Mouse (Mus musculus) embryonic facial prominence, embryonic 10.5 days (tissue): ENCODE results near the gene Sectm1b. TPM values are rescaled to one million over a fixed set of nuclear protein-coding genes. Genes with fewer than 3 reads are reported as not detected.
"Not testable (repeated sequence)": the region's sequence is repeated elsewhere in the genome, so short reads cannot be mapped to it uniquely, and the experiment has no call there.

Experiments used
- DNase-seq: peaks from one replicate; pipeline ENCODE4 v3.0.0-alpha.2; 2017; ENCODE audit warnings: low spot score
- H3K27ac ChIP-seq: fragments of 300-500 bp; sonication (generic); replicated peaks from 2 replicates; pipeline ENCODE4 v1.5.1; 2016; ENCODE audit warnings: mild to moderate bottlenecking
- H3K27me3 ChIP-seq: fragments of 300-500 bp; sonication (generic); replicated peaks from 2 replicates; pipeline ENCODE4 v1.6.1; 2016; ENCODE audit warnings: low read depth, mild to moderate bottlenecking; ENCODE audit not compliant: poor library complexity, severe bottlenecking
- H3K36me3 ChIP-seq: fragments of 300-500 bp; sonication (generic); replicated peaks from 2 replicates; pipeline ENCODE4 v1.6.1; 2016; ENCODE audit warnings: mild to moderate bottlenecking, moderate library complexity
- H3K4me1 ChIP-seq: fragments of 300-500 bp; sonication (generic); 2 replicates; pipeline ENCODE4 v1.6.1; 2016
- H3K4me3 ChIP-seq: fragments of 300-500 bp; sonication (generic); 2 replicates; pipeline ENCODE4 v1.5.1; 2016; ENCODE audit warnings: mild to moderate bottlenecking, moderate library complexity
- H3K9me3 ChIP-seq: fragments of 300-500 bp; sonication (generic); 2 replicates; pipeline ENCODE4 v1.6.1; 2016; ENCODE audit warnings: mild to moderate bottlenecking
- WGBS: fragments of 180-500 bp; shearing (Covaris S2); methylation state at CpG from one replicate; pipeline ENCODE4 v1.1.7; 2016; 5-methylcytosine and 5-hydroxymethylcytosine counted together
- polyA plus RNA-seq: library from polyadenylated mRNA; unstranded; fragments of >200 nt; fragmentation: Nextera tagmentation; extraction: Ambion mirVana; gene quantifications from 2 replicates; pipeline ENCODE4 v1.2.1, GENCODE M21; 2016

Sectm1b gene
- polyA plus RNA-seq, 1 experiment from 2014 or later: not detected

DNA sequence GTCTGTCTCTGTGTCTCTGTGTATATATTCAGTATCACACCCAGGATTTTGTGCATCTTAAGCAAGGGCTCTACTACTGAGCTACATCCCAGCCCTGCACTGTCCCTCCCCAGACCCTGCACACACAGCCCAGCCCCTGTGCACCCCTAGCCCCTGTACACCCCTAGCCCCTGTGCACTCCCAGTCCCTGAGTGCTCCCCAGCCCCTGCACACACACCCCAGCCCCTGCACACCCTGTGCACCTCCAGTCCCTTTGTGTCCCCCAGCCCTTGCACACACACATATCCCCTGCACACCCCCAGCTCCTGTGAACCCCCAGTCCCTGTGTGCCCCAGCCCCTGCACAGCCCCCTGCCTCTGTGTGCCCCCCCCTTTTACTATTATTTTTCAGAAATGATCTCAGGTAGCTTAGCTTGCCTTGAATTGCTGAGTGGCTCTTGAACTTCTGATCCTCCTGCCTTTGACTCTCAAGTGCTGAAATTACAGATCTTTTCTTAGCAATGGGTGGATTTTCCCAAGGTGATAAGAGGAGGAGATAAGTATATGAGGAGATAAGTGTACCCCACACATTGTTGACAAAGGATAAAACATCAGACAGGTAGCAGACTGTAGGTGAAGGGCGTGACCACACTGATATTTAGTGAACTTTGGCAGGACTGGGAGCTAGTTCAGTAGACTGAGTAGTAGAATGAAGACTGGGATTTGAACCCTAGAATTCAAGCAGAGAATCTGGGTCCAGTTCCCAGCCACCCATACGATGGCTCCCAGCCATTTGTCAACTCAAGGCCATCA lies 26.6 kb upstream of the Sectm1b start:
- Histone ChIP-seq H3K27me3 (no peaks in the 10 kb centered on the region), H3K4me1 (no peaks in the 10 kb centered on the region), H3K27ac (no peak overlapping the region), H3K36me3 (no peaks in the 10 kb centered on the region), H3K4me3 (no peak overlapping the region), H3K9me3 (no peaks in the 10 kb centered on the region)
- WGBS: 91% methylated on average over 2 of the region's 2 CpGs
- no peak for DNase-seq

DNA sequence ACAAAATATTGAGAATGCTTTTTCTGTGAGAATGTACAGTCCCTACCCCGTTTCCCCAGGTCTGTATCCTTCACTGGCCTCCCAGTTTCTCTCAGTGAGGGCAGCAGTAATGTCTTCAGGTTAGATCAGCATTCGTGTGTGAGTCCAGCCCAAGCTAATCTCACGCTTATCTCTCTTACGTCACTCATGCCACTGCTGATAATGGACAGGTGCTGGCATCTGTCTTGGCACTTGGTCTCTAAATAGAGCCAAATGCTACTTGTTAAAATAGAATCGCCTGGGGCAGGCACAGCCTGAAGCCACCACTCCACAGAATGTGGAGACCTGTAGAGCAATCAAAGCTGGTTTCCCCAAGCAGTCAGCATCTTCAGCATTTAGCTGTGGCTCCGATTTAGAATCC lies 25.6 kb upstream of the Sectm1b start:
- H3K9me3 ChIP-seq: no peaks in the 10 kb centered on the region
- no peaks in the 10 kb centered on the region for H3K36me3 ChIP-seq
- H3K4me3 ChIP-seq: no peak overlapping the region
- H3K4me1 ChIP-seq: no peaks in the 10 kb centered on the region
- H3K27me3 ChIP-seq: no peaks in the 10 kb centered on the region
- DNase-seq: no peak
- H3K27ac ChIP-seq: no peak overlapping the region
- WGBS: 81% methylated on average over 6 of the region's 6 CpGs

DNA sequence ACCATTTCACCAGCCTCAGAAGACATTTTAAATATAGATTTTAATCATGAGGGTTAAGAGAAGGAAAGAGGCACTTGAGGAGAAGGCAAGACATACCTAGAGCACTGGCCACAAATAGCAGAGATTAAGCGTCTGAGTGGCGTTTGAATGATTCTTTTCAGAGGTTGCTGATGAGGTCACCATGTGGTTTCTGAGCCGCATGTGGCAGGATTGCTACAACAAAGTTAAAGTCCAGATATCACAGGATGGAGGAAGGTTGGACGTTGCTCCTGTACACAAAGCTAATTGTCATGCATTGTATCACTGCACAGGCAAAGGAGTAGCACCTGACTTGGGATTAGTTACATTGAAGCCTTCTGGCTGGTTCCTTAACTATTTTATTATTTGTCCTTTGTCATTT lies 22.9 kb upstream of the Sectm1b start:
- H3K27me3 ChIP-seq: no peaks in the 10 kb centered on the region
- 66% methylated on average over 4 of the region's 4 CpGs for WGBS
- no peak overlapping the region for H3K27ac ChIP-seq
- H3K9me3 ChIP-seq: no peaks in the 10 kb centered on the region
- no peak for DNase-seq
- no peaks in the 10 kb centered on the region for H3K4me1 ChIP-seq
- no peaks in the 10 kb centered on the region for H3K36me3 ChIP-seq
- H3K4me3 ChIP-seq: no peak overlapping the region

DNA sequence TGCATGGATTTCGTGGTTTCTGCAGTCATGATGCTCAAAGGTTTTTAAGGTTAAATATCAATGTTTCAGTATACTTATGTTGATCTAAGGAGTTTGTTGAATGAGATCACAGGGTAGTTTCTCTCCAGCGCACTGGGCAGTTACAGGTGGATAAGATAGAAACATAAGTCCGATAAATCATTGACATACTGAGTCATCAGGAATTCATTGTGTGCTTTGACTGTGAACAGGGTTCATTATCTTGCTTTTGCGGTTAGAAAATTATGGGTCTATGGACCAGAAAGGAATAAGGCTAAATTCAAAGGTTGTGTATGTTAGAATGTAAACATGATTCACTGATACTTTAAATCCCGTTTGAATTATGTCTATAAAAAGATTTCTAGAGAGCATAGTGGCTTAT lies 21.8 kb upstream of the Sectm1b start:
- no peak for DNase-seq
- Histone ChIP-seq H3K4me1 (no peaks in the 10 kb centered on the region), H3K36me3 (no peaks in the 10 kb centered on the region), H3K9me3 (no peaks in the 10 kb centered on the region), H3K4me3 (no peak overlapping the region), H3K27me3 (no peaks in the 10 kb centered on the region), H3K27ac (no peak overlapping the region)
- 86% methylated on average over 5 of the region's 5 CpGs for WGBS

DNA sequence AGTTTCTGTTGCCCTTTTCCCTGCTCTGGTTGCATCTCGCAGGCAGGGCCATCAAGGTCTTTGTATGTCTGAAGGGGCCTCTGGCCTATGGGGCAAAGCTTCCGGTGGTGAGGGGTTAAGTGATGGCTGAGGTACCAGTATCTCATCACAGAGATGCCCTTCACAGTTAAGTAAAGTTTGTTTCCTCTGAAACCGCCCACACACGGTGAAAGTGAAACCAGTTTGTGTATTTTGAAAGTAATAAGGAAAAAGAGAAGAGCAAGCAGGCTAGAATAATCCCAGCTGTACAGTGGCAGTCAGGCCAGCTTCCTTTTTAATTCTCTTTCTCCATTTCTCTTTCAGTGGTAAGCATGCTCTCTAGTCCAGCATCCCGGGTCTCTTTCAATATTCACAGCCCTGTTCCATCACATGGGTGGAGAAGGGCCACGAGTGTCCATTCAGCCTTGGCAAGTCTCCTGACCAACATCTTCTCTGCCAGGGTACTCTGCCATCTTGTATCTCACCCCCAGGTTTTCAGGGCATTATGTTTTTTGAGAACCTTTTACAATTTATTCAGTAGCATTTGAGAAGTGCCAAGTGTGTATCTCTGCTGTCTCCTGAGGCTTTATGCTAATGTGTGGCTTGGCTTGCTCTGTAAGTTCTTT lies 19.6 kb upstream of the Sectm1b start:
- Histone ChIP-seq H3K36me3 (no peaks in the 10 kb centered on the region), H3K27ac (no peak overlapping the region), H3K4me1 (no peaks in the 10 kb centered on the region), H3K9me3 (no peaks in the 10 kb centered on the region), H3K4me3 (no peak overlapping the region), H3K27me3 (no peaks in the 10 kb centered on the region)
- no peak for DNase-seq
- 81% methylated on average over 6 of the region's 6 CpGs for WGBS

DNA sequence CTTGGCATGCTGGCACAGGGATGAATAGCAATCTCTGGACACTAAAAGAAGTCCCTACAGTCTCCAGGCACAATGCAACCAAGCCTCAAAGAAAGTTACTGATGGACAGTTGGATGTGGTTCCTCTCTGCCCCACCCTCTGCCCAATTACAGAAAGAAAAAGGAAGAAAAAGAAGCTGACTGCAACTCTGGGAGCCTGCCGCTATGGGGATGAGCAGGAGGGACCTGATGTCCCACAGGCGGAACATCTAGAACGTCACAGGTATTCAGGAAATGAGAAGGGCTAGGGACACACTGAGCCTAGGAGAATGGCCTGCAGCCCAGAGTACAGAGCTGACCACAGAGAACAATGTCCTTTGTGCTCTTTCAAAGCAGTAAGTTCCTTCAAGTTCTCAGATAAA lies 18.9 kb upstream of the Sectm1b start:
- Histone ChIP-seq H3K4me3 (no peak overlapping the region), H3K27me3 (no peaks in the 10 kb centered on the region), H3K9me3 (no peaks in the 10 kb centered on the region), H3K27ac (no peak overlapping the region), H3K4me1 (no peaks in the 10 kb centered on the region), H3K36me3 (no peaks in the 10 kb centered on the region)
- no peak for DNase-seq
- 83% methylated on average over 3 of the region's 3 CpGs for WGBS

DNA sequence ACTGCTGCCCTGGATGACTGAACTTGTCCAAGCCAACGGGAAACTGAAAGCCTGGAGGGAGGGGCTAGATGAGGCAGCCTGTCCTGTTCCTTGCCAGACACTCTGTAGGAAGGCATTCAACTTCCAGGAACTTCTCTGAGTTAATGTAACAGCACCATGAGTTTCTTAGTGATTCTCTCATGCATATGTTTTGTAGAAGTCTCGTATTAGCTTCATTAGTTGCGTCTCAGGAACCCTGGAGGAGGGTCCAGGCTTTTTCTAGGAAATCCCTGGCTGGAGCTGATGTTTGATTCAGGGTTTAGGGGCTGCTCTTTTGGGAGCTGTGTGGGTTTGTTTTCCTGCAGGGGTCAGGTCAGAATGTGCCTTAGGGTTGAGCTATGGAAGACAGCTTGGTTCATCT lies 17.8 kb upstream of the Sectm1b start, which contains the start of gene Sectm1a:
TSS of gene Sectm1a (minus strand) at position 101 of the 400 bp plus-strand sequence.
- Histone ChIP-seq H3K27ac (no peak within 1 kb of the TSS), H3K9me3 (no peaks in the 10 kb centered on the region), H3K4me1 (no peaks in the 10 kb centered on the region), H3K27me3 (no peaks in the 10 kb centered on the region), H3K36me3 (no peaks in the 10 kb centered on the region), H3K4me3 (no peak within 1 kb of the TSS)
- DNase-seq: no peak
- 70% methylated on average over 3 of the region's 3 CpGs for WGBS

DNA sequence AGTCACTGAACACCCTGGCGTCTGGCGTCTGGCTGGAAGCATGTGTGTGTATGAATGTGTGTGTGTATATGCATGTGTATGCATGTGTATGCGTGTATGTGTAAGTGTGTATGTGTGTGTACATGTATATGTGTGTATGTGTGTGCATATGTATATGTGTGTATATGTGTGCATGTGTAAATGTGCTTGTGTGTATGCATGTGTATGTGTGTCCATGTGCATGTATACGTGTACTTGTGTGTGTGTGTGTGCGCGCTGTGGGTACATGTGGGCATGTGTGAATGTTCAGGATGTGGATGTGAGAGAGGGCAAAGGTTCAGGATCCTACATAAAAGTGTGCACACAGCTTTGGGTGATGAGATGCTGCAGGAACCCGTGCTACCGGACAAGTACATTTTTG lies 17.0 kb upstream of the Sectm1b start:
- Histone ChIP-seq H3K4me3 (no peak overlapping the region), H3K4me1 (no peaks in the 10 kb centered on the region), H3K27ac (no peak overlapping the region), H3K36me3 (no peaks in the 10 kb centered on the region), H3K9me3 (no peaks in the 10 kb centered on the region), H3K27me3 (no peaks in the 10 kb centered on the region)
- 87% methylated on average over 8 of the region's 8 CpGs for WGBS
- no peak for DNase-seq

DNA sequence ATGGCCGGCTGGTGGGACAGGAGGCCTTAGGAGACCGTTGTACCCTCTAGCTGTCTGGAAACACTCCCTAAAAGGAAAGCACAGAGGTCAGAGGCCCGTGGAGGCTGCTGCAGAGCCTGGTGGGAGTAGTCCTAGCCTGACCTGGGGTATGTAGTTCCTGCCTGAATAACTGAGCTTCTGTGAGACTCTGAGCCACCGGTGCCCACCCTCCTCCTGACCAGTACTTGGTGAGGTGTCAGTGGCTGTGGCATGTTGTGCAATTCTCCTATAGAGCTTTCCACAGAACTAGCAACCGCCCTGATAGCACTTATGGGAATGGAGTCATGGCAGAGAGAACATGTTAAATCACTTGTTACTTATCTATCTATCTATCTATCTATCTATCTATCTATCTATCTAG lies 12.3 kb upstream of the Sectm1b start:
- H3K36me3 ChIP-seq: no peaks in the 10 kb centered on the region
- H3K4me1 ChIP-seq: no peaks in the 10 kb centered on the region
- 76% methylated on average over 5 of the region's 5 CpGs for WGBS
- H3K9me3 ChIP-seq: no peaks in the 10 kb centered on the region
- H3K4me3 ChIP-seq: no peak overlapping the region
- H3K27me3 ChIP-seq: no peaks in the 10 kb centered on the region
- no peak overlapping the region for H3K27ac ChIP-seq
- no peak for DNase-seq

DNA sequence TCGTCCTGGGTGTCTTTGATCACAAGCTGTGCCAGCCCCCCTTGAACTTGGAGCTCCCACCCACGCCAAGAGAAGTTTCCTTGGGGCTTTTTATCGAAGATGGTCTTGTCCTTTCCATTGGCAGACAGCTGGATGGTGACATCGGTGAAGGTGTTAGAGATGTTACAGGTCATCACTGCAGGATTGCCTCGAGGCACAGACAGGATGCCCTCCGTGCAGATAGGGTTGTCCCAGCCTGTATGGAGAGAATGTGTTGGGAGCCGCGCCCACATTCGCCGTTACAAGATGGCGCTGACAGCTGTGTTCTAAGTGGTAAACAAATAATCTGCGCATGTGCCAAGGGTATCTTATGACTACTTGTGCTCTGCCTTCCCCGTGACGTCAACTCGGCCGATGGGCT lies 6.3 kb upstream of the Sectm1b start:
- DNase-seq, H3K27ac ChIP-seq, H3K36me3 ChIP-seq, H3K27me3 ChIP-seq, H3K4me3 ChIP-seq, H3K9me3 ChIP-seq, H3K4me1 ChIP-seq: not testable (repeated sequence)
- 92% methylated on average over 12 of the region's 16 CpGs for WGBS

DNA sequence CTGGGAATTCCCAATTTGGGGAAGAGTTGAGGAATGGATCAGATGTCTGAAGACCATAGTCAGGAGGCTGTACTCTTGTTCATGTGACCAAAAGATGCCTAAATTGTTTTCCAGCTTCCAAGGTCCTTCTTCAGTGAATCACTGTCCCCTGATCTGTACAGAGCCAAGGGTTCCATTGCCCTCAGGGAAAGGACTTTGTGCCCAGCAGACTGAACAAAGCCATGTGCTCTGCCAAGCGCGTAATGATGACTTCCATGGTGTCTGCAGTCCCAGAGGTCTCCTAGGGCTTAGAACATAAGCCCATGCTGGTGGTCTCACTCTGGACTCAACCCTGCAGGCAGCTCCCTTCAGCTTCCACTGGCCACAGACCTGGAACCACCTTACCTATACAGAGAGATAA lies 4.5 kb upstream of the Sectm1b start:
- Histone ChIP-seq H3K27ac (no peak overlapping the region), H3K4me1 (peaks cover 8% of the 10 kb centered on the region; the same call in 1 of the 2 replicates), H3K27me3 (no peaks in the 10 kb centered on the region), H3K36me3 (no peaks in the 10 kb centered on the region), H3K9me3 (0 out of 2 replicates have a peak, but pooled peaks cover 3% of the 10 kb centered on the region), H3K4me3 (no peak overlapping the region)
- no peak for DNase-seq
- 86% methylated on average over 2 of the region's 2 CpGs for WGBS

DNA sequence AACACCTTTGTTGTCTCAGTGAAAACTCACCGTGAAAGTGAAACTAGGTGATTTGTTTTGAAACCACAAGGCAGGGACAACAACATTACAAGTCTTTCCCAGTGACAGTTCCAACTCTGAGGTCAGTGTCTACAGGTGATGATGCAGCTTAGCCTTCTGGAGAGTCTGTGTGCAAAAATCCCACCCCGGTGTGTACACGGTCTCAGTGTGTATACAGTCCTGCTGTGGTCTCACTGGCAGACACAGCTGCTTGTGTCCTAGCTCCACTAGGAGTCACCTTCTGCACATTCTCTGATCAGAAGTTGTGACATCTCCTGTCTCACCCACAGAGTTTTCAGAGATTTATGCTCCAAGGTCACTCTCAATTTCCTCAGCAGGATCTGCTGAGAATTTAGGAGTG lies 828 bp upstream of the Sectm1b start:
- DNase-seq: no peak
- peaks cover 8% of the 10 kb centered on the region; the same call in 1 of the 2 replicates for H3K4me1 ChIP-seq
- H3K27me3 ChIP-seq: no peaks in the 10 kb centered on the region
- H3K27ac ChIP-seq: no peak overlapping the region
- H3K36me3 ChIP-seq: no peaks in the 10 kb centered on the region
- H3K9me3 ChIP-seq: no peaks in the 10 kb centered on the region
- H3K4me3 ChIP-seq: no peak overlapping the region
- 86% methylated on average over 3 of the region's 3 CpGs for WGBS

DNA sequence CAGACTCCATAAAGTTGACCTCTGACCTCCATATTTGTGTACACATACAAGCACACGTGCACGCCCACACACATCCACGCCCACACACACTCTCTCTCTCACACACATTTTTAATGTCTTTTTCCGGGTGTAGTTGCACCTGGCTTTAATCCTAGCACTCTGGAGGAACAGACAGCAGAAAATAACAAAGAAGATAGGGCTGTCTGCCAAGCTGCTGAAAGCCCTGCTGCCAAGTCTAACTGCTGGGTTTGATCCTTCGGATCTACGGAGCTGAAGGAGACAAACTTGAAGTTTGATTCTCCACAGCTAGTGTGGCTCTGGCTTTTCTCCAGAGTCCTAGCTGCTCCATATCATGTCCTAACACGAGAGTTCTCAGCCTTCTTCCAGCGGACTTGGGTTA lies 1.8 kb downstream of the Sectm1b start:
- Histone ChIP-seq H3K9me3 (no peaks in the 10 kb centered on the region), H3K27me3 (no peaks in the 10 kb centered on the region), H3K36me3 (no peaks in the 10 kb centered on the region), H3K27ac (no peak overlapping the region), H3K4me1 (peaks cover 11% of the 10 kb centered on the region), H3K4me3 (no peak overlapping the region)
- WGBS: 84% methylated on average over 8 of the region's 8 CpGs
- DNase-seq: no peak
